ENCODE assay signal across 8 mouse cellular contexts in genomic region chrX:142680391-142681055, GRCm38 (mm10). TPM values are rescaled to one million over a fixed set of nuclear protein-coding genes. Genes with fewer than 3 reads are reported as not detected.
A peak's percentile ranks its signal among the peaks of the same experiment; 100 is the strongest.
DNase-seq lines count a peak whose midpoint lies in the region; ATAC-seq and TF ChIP-seq lines count a peak whose summit lies in the region.

No protein-coding gene starts in this region.

- H3K79me2 ChIP-seq in heart, adult 2 months (replicated peaks; ENCODE audit: control insufficient read depth, insufficient read depth, low read length), result no peaks in the 10 kb centered on the region

- ATAC-seq in kidney, embryonic 14.5 days (ENCODE audit: low FRiP score, low TSS enrichment), result peak; percentile 72; the same call in 1 of the 2 replicates
- peak; percentile 27 for ATAC-seq in stomach, embryonic 15.5 days (ENCODE audit: insufficient read depth, low FRiP score, low read depth)

- H3K27ac ChIP-seq in heart, adult 2 months, result peak overlapping the region; percentile 67
- peak overlapping the region; percentile 93 for H3K27ac ChIP-seq in kidney, embryonic 14.5 days (ENCODE audit: low read depth, low read length)
- peak overlapping the region; percentile 96 for H3K27ac ChIP-seq in stomach, embryonic 15.5 days

- intact Hi-C loops in heart, adult 2 months (cut with DNase I), result loop anchor here (5.0 kb wide), 3 partner anchors 122 to 453 kb away; partner anchors contain the start of genes Acsl4 and Nxt2

- H3K4me1 ChIP-seq in heart, adult 2 months (ENCODE audit: control insufficient read depth, insufficient read depth, low read length), result no peaks in the 10 kb centered on the region; the same call in none of the 2 replicates
- peaks cover 20% of the 10 kb centered on the region for H3K4me1 ChIP-seq in kidney, embryonic 14.5 days (ENCODE audit: control insufficient read depth, insufficient read depth, low read length)
- H3K4me1 ChIP-seq in megakaryocyte, embryonic 14.5 days, result peaks cover 53% of the 10 kb centered on the region
- H3K4me1 ChIP-seq in stomach, embryonic 15.5 days, result no peaks in the 10 kb centered on the region

- TF ChIP-seq CTCF in heart, adult 2 months (IDR thresholded peaks at IDR 0.05), result no peak

- peaks cover 4% of the 10 kb centered on the region; the same call in 1 of the 2 replicates for H3K36me3 ChIP-seq in heart, adult 2 months (ENCODE audit: control insufficient read depth, insufficient read depth, low read length)
- H3K36me3 ChIP-seq in kidney, embryonic 14.5 days (ENCODE audit: control insufficient read depth, insufficient read depth, low read length), result no peaks in the 10 kb centered on the region
- H3K36me3 ChIP-seq in megakaryocyte, embryonic 14.5 days (replicated peaks; ENCODE audit: low read length), result peaks cover 12% of the 10 kb centered on the region
- H3K36me3 ChIP-seq in stomach, embryonic 15.5 days, result no peaks in the 10 kb centered on the region

- peak overlapping the region; percentile 55 for H3K4me3 ChIP-seq in heart, adult 2 months
- H3K4me3 ChIP-seq in kidney, embryonic 14.5 days (ENCODE audit: low read length), result peak overlapping the region; percentile 58
- peak overlapping the region; percentile 94 for H3K4me3 ChIP-seq in megakaryocyte, embryonic 14.5 days (replicated peaks)
- H3K4me3 ChIP-seq in stomach, embryonic 15.5 days (replicated peaks), result peak overlapping the region; percentile 57

- peak overlapping the region; percentile 43 for H3K4me2 ChIP-seq in kidney, embryonic 14.5 days (replicated peaks; ENCODE audit: low read depth, low read length)
- H3K4me2 ChIP-seq in stomach, embryonic 15.5 days, result peak overlapping the region; percentile 53

- DNase-seq in adrenal gland, postnatal 14 days, result peak; percentile 27
- DNase-seq in adrenal gland, adult 8-10 months, result no peak
- DNase-seq in CD4-positive, CD25-positive, alpha-beta regulatory T cell, adult 2 months (ENCODE audit: low read depth, low spot score), result peak; percentile 36
- DNase-seq in cerebellum, adult 9-10 months, result peak; percentile 51
- peak; percentile 11 to 65 for DNase-seq in heart, adult 2 months

- H3K9me3 ChIP-seq in kidney, embryonic 14.5 days (ENCODE audit: control insufficient read depth, low read length), result no peaks in the 10 kb centered on the region
- 0 out of 2 replicates have a peak, but pooled peaks cover 2% of the 10 kb centered on the region for H3K9me3 ChIP-seq in megakaryocyte, embryonic 14.5 days
- no peaks in the 10 kb centered on the region for H3K9me3 ChIP-seq in stomach, embryonic 15.5 days

- peak; percentile 63 for TF ChIP-seq POLR2A in heart, adult 2 months (IDR thresholded peaks at IDR 0.05; ENCODE audit: insufficient read depth, low read depth, low read length)

- H3K27me3 ChIP-seq in heart, adult 2 months (ENCODE audit: control insufficient read depth, insufficient read depth, low read length), result no peaks in the 10 kb centered on the region
- no peaks in the 10 kb centered on the region for H3K27me3 ChIP-seq in kidney, embryonic 14.5 days (ENCODE audit: control insufficient read depth, insufficient read depth, low read length)
- H3K27me3 ChIP-seq in megakaryocyte, embryonic 14.5 days (replicated peaks), result peaks cover 15% of the 10 kb centered on the region
- H3K27me3 ChIP-seq in stomach, embryonic 15.5 days (replicated peaks), result no peaks in the 10 kb centered on the region

- no peak for TF ChIP-seq EP300 in heart, adult 2 months (IDR thresholded peaks at IDR 0.05; ENCODE audit: insufficient read depth, low read depth, low read length)

- 8% methylated on average over 18 of the region's 19 CpGs for WGBS in heart, adult 2 months
- 22% methylated on average over 18 of the region's 19 CpGs for WGBS in kidney, embryonic 14.5 days
- 15% methylated on average over 18 of the region's 19 CpGs for WGBS in stomach, embryonic 15.5 days

- peak overlapping the region; percentile 52 for H3K9ac ChIP-seq in heart, adult 2 months (ENCODE audit: low read depth, low read length)
- peak overlapping the region; percentile 42 for H3K9ac ChIP-seq in kidney, embryonic 14.5 days (ENCODE audit: low read depth, low read length)
- no peak overlapping the region for H3K9ac ChIP-seq in stomach, embryonic 15.5 days

RNA-seq across cellular contexts. Expression of gene Tmem164, which starts 0.7 kb away (rescaled TPM):
- 37.8 and 39.9 TPM in 2 replicates for total RNA-seq in adrenal gland, postnatal 14 days (2021)
- 10 to 100 TPM; 30.6 to 58.6 (median 43.1) TPM for total RNA-seq in adrenal gland, adult 8-10 months (2022)
- 10 to 100 TPM; 14.3 to 27.2 TPM for total RNA-seq in heart, adult 2 months (2021)
- 16.3 and 28.6 TPM in 2 replicates for polyA plus RNA-seq in heart, adult 2 months (2012; rRNA removed)
- 18.5 and 34.5 TPM in 2 replicates for polyA plus RNA-seq in kidney, embryonic 14.5 days (2014; fragmentation: Nextera tagmentation; extraction: Ambion mirVana)
- 3.4 and 10.3 TPM in 2 replicates for polyA plus RNA-seq in megakaryocyte, embryonic 14.5 days (2012; ENCODE audit: insufficient read depth, low replicate concordance)
- polyA plus RNA-seq in stomach, embryonic 15.5 days (2015; fragmentation: Nextera tagmentation; extraction: Ambion mirVana), result 52.2 and 58.2 TPM in 2 replicates
